Mouse (Mus musculus) spleen, postnatal 4 days (tissue): ENCODE results near the gene Pam.

Experiments
- DNase-seq, 2 experiments: peaks; one replicate each; pipeline ENCODE4 v3.0.0; 2022; ENCODE audit warnings: low spot score in 2 of 2

Pam gene

DNA sequence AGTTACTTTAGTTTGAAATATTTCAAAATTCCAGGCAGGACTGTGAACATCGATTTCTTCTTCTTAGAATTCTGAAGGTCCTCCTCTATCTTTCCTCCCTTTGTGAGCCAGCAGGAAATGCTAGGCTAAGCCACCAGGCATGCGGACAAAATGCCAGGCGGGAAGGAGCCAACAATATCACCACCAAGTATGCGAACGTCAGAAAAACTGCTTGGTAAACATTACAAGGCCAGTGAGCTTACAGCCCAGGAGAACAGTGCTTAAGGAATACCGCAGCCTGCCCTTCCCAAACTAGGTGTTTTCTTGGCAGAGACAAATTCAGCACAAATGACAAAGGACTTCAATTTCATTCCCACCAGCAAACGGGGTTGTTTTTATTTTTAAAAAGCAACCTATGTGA lies 15.8 kb downstream of the Pam start:
- no peak for DNase-seq

DNA sequence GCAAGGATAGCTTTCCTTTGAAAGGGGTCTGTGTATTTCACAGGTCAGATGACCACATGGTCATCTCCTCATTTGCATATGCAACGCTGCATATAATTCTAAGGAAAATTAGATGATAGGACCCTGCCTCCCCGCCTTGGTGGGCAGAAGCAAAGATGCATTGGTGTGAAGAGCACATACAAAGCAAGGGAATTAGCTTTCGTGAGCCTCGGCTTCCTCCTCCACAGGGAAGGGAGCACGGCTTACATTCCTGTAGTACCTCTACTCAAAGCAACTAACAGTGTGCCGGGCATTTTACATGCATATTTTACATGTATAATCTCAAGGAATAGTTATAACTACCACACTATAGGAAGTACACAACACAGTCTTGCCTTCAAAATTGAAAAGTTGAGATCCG lies 16.7 kb downstream of the Pam start:
- no peak for DNase-seq

DNA sequence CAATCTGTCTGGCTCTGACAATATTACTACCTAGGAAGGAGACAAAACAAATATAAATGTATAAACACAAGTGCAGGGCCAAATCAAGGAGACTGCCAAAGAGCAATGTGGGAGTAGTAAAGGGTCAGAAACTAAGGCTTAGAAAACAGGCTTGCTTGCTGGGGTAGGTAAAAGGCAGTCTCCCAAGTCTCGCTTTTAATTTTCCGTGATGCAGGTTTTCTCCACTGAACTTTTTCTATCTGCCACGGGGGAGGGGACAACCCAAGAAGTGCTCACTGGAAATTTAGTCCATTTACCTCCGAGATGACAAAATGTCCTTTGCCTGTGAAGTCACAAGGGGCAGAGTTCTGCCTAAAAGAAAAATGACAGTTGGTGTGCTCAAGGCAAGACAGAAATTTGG lies 21.6 kb downstream of the Pam start:
- DNase-seq = no peak

DNA sequence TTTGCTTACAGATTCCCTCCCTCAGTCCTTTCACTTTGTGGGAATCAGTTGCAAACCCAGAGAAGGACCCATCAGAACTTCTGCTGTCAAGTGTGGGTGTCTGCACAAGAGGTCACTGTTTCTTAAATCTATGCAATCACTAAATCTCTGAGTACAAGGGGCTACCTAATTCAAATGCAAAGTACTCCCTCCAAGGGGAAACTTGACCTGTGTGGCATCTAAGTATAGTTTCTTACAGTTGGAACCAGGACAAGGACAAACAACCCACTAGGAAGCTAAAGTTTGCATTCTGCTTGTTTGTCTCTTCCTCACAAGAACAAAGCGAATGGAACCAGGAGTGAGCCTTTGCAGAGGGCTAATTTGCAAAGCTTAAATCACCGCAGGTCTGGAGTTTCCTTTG lies 22.3 kb downstream of the Pam start:
- DNase-seq = no peak

DNA sequence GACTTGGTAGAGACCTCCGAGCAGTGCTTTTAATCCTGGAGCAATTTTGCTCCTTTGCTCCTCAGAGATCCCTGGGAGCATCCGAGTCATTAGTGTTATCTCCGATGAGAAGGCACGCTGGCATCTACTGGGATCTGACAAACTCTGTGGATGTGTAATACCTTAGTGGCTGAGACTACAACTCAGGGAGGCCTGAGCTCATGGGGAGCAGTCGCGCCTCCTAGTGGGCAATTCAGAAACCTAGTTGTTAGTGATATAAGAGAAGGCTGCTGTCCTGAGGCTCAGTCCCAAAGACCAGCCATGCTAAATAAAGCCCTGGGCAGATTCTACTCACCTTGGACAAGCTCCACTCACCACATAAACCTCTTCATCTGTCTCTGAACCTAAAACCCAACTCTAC lies 23.4 kb downstream of the Pam start:
- peak; percentile 21 to 67 for DNase-seq

DNA sequence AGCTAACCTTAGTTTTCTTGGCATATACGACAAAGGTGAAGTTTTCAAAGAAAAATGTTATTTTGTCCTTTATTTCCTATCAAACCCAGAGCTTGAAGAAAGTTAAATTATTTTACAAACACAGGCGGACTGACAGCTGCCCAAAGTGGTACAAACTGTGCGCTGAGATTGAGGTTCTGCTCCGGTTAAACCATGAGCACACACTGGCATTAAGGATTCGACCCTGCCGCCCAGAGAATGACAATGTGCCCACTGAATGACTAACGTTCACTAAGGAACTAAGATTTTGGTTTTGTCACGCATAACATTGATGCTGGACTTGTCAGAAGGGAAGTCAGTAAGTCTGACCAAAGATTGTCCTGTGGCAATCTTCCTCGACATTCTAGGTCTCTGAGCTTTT lies 24.0 kb downstream of the Pam start:
- DNase-seq = no peak

DNA sequence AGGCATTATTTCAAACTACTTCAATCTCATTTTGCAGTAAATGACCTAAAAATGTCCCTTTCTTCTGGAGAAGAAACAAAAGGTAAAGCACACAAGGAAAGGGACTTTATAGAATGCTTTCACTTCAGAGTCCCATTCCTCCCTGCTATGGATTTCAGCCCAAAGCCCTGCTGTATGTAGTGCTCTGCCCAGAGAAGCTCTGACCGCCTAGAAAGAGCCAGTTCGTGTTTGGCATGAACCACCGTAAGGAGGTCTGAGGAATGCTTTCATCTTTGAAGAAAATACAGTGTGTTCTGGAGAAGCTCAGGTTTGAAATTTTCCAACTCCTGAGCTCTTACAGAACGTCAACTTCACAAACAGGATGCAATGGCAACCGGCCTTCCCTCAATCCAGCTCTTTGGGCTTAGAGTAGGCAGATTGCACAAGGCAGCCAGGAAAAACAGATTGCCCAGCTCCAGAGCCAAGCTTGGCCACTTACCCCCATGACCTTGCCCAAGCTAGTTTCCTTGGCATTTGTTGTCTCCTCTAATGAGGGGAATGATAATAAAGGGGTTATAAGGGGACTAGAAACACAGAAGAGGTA lies 24.6 kb downstream of the Pam start:
- DNase-seq = no peak

DNA sequence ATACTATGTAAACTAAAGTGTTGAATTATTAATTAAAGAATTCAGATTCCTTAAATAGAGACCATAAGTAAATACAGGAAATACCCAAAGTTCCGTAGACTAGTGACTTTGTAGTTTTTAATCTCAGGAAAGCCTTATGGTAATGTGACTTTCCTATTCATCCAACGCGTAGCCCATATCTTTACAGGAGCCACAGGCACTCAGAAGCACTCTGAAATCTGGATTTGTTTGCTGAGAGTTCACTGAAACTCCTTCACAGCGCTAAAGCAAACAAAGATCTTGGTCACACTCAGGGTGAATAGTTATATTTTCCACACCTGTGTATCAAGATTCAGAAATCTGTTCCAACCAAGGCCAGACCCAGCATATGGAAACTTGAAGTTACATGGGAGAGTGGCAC lies 27.3 kb downstream of the Pam start:
- no peak for DNase-seq

DNA sequence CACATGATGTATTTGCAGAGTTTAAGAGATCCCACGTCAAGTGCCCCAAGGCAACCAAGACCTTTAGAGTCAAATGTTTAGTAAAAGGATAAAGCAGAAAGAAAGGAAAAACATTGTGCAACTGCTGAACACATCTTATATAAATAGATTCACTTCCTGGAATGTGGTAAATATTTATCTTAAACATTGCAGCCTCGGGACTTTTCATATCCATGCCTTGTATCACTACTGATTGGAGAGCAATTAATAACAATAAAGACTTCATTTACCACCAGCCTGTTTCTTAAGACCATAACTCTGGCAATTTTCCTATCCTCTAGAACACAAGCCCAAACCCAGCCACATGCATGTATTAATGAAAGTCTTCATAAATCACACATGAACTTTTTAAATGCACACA lies 33.4 kb downstream of the Pam start:
- DNase-seq = no peak

DNA sequence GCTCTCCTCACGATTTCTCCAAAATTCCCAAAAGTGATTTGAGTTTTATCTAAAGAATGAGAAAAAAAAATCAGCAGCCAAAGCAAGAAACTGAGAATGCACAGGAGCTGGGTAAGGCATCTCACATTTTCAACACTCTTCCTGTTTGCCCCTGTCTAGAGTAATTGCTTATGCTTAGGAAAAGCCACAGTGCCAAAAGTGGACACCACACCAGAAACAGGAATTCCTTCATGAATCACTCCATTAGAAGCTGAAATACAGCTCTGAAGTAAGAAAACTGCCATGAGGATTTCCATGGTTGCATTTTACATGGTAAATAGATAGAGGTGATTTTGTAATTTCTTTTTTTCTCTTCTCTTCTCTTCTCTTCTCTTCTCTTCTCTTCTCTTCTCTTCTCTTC lies 36.0 kb downstream of the Pam start:
- DNase-seq = no peak

DNA sequence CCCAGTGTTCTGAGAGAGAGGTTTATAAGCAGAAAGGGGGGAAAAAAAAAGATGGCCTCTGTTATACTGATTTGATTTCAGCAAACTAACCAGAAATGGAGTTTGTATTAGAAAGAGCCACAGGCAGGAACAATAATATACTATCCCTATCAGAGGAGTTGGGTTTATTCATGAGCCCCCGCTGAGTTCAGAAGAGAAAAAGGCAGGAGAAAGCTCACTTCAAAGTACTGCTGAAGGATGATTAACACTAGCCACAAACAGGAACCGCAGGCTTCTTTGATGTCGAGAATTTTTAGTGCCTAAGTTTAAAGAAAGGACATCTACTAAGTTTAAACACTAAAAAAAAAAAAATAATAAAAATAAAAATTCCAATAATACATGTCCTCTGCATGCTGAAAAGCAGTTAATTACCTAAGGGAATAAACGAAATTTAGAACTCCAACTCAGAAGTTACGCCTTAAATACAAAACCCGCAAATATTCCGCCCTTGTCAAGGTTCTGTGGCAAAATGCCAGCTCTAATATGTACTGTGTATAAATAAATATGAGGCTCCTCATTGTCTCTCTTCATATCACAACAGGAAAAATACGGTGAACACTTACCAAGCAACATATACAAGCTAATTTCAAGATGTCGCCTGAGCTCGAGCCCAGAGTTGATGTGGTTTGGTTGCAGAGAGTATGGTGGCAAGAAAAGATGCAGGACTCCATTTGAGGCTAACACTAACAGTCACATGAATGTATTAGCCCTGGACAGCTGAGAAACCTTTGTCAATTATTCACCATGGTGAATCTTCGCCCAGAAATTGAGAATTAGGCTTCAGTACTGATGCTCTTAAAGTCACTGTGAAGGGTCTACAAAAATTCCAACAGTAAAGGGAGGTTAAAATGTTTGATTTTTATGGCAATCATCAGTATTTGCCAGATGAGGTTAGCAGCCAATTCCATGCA lies 38.2 kb downstream of the Pam start:
- no peak for DNase-seq

DNA sequence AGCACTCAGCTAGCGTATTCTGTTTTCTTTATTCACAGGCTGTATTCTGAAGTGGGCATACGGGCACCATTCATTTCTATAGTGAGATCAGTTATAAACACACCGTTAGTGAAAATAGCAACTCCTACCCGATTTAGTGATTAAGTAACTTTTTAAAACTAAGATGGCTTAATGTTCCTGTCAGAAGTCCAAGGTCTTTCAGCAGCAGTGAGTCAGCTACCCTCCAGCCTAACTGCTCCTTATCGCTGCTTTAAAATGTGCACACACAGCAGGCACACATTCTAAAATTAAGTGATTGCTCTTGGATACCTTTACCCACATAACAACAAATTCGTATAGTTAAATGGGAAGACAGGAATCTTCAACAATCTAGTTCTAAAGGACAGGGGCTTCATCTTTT lies 39.2 kb downstream of the Pam start:
- DNase-seq = no peak

DNA sequence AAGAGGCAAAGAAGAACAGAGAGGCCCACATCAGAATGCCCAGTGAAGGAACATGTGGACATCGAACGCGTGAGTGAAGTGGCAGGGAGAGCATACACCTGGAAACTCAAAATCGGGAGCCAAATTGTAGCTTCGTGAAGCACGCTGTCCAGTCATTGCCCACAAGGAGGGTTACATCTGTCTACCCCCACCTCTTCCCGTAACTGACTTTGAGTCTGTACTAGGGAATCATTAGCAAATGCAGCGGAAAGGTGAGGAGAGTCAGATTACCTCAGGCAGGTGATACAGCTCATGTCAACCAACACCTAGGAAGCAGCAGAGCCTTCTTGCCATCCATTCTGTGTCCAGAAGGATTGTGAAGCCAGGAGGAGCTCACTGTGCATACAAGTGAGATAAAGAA lies 39.9 kb downstream of the Pam start:
- no peak for DNase-seq

DNA sequence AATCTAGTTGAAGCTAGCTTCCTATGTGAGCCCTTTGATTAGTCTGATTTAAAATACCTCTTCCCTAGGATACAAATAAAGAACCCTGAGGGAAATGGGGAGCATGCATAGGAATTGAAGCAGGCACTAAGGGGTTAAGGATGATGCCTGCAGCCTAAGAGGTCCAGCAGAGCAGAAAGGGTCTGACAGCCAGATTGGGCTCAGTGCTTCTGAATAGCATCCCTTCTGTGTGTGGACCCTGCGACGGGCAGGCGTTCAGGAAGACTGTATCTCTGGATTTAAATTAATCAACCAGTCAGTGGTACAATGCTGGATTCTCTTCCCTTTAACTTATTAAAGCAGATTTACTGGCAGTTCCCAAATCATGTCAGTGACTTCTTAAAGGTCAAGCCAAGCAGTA lies 41.5 kb downstream of the Pam start:
- DNase-seq = no peak

DNA sequence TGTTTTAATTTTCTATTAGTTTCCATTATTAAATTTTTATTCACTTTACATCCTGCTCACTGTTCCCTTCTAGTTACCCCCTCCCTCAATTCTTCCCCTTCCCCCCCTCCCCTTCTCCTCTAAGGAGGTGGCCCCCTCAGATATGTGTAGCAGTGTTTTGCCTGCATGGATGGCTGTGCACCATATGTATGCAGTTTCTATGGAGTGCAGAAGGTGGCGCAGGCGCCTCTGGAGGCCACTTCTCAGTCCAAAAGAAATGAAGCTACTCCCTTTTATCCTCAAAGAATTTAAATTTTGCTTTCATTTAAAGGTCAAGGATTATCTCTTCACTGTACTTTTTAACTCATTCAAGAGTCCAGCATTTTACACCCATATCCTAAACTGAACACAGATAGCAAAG lies 42.0 kb downstream of the Pam start:
- DNase-seq = no peak

DNA sequence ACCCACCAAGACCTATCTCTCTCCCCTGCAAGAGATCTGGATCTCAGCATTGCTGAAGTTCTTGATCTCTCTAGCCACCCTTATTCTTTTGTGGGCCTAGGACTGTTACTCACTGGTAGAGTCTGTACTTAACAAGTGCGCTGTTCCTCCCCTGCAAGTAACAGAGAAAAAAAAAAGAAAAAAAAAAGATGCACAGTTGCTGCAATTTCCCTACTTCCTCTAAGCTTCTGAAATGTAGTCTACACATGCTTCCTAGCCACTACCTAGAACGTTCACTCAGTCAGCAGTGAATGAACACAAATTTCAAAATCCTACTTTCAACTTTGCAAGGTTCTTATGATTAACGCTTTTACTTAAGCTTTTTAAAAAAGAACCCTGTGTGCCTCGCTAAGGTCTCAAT lies 42.7 kb downstream of the Pam start:
- DNase-seq = no peak

DNA sequence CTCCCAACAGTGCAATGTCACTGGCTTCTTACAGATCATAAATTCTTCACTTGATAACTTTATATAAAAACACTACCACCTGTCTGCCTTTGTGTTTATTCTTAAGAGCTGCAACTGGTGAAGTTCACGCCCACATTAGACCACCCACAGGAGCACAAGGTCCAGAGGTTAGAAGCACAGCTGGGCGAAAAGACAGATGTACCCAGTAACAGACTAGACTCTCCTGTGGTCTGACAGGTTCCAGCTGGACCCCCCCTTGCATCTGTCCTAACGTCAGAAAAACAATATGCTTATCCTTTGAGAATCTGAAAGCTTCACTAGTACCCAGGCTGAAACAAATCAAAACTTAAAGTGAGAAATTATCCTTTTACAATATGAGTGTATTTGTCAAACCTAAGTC lies 44.4 kb downstream of the Pam start:
- DNase-seq = no peak

DNA sequence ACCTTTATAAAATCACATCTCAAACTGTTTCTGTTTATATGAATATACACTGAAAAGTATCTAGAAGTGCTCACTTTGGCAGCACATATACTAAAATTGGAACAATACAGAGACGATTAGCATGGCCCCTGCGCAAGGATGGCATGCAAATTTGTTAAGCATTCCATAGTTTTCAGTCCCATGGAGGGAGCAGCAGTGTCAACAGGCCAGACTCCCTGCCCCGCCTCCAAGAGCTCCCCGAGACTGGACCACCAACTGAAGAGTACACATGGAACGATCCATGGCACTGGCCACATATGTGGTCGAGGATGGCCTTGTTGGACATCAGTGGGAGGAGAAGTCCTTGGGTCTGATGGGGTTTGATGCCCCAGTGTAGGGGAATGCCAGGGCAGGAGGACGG lies 45.7 kb downstream of the Pam start:
- DNase-seq = no peak

DNA sequence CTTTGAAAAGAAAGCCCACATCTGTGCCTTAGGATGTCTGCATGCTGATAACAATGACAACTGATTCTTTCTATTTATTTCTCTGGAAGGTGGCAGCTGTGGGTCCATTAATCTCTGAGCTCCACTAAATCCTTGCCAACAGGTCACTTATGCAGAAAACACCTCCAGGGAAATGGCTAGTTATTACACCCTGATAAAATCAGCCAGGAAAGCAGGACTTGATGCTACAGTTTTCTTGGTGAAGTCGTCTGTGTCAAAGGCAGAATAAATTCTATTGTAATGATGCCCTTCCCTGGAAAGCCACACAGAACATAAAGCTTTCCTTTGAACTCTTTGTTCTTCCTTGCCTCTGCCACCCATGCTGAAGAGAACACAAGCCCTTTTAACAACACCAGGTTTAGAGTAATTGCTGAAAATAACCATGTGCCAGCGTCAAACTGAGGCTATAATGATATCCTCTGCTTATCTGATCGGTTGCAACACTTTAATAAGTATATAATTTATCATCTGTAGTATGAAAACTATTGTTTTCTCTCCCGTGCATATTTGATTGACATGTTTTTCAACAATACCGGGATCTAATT lies 47.1 kb downstream of the Pam start:
- DNase-seq = no peak

DNA sequence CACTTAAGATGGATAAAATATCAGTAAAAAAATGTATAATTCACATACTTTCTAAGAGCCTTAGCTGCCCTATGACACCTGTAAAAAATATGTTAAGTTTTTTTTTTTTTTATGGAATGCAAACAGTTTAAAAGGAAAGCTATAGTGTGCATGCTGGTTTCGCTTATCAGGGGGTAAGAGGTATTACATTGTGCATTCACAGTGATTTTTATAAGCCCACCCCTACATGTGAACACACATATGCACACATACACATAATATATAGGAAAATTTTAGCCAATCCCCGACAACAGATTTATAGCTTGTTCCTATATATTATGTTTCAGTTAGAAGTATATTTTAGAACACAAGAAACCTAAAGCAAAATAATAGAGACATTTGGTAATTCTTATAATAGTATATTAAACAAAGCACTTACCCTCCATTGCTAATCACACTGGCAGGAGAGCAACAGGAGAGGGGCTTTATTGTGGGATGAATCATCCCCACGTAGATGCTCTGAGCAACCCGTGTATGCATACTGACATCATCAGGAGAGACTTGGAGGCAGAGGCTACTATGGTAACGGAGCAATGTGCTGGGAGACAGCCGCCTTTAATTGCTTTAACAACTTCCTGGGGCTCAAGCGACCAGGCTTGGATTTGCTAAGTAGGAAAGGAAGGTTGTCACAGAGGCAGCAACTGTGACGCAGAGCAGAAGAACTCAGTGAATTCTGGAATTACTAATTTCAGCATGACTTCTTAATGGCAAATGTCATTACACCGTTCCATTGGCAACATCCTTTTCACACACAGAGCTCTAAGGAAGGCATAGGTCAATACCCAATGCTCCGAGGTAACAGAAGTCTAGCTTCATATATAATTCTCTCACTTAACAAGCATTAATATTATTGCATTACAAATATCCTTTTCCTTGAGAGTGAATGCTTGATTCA lies 47.9 kb downstream of the Pam start:
- DNase-seq = no peak

DNA sequence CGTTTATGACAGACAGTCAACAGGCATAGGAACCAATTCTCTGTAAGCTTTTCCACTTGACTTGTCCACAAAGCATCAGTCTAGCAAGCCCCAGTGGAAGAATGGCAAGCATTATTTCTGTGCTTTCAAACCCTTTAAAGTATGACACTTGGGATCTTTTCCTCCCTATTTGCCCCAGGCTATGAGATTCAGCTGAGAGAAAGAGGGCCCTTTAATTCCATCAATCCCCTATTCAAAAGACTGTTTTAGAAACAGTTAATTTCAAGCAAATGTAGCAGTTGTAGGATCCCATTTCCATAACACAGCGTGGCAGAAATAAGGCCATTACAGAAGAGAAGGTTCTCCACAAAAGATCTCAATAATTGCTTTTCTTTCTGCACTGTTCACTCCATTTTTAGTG lies 53.0 kb downstream of the Pam start:
- DNase-seq = no peak

DNA sequence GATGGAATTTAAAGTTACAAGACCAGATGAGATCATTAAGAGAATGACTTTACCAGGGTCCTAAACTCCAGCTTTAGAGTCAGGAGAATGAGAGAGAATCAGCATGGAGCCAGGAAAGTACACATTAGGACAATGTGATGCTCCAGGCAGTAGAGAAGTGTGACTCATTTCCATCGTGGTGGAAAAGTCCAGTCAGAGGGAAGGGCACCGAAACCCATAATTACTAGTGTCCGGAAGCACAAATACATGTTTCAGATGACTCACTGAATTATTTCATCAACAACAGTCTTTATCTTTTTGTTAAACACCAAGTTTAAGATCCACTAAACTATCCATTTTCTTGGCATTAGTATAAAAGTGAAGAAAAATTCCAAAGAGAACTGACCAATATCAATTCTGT lies 57.2 kb downstream of the Pam start:
- no peak for DNase-seq
